Mouse (Mus musculus): ENCODE results near the gene C130079G13Rik. TPM values are rescaled to one million over a fixed set of nuclear protein-coding genes. Genes with fewer than 3 reads are reported as not detected.

The C130079G13Rik gene
- not detected for total RNA-seq (2023)

DNA sequence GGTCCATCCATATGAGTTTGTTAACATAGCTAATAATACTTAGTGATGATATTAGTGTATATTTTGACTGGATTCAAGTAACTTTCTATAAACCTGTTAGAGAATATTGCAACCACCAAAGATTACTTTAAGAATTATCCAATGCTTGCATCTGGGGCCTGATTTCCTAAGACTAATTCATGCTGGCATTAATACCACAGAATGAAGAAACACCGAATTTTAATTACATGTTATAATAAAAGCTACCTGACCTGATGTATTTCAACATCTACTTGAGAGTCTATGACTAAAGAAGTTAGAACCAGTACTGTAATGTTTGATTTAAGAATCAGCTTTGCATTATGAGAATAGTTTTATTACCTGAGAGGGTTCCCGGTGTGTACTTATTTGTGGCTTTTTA is at the start of gene C130079G13Rik:
TSS of gene C130079G13Rik (plus strand) at position 301 of the 400 bp plus-strand sequence.

Other genes with a start within 250 kb of the C130079G13Rik start
- not detected for gene Gm5538, start 195.4 kb upstream of the C130079G13Rik start, total RNA-seq (2023)
- not detected for gene Gm8298, start 64.2 kb upstream of the C130079G13Rik start, total RNA-seq (2023)
- not detected for gene Aadacl2, start 81.5 kb downstream of the C130079G13Rik start, total RNA-seq (2023)
- not detected for gene Aadac, start 100.5 kb downstream of the C130079G13Rik start, total RNA-seq (2023)
- gene Sucnr1, start 156.7 kb downstream of the C130079G13Rik start, total RNA-seq (2023) = not detected

Data from B cell, adult 67 days (primary cell).